Mouse (Mus musculus) right cerebral cortex, postnatal 25 days (tissue): ENCODE data around the gene Hoxa7.

Source experiments
- DNase-seq: peaks from one replicate; pipeline ENCODE4 v3.0.0; 2022

Gene Hoxa7

DNA sequence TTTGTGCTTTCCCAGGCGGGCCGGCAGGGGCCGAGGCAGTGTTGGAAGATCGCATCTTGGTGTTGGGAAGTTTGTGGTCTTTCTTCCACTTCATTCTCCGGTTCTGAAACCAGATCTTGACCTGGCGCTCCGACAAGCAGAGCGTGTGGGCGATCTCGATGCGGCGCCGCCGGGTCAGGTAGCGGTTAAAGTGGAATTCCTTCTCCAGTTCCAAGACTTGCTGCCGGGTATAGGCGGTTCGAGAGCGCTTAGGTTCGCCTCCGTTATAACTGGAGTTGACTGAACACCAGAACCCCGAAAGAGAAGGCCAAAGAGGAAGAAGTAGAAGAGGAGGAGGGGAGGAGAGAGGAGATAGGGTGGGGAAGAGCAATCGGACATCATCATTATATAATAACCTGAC, 31.2 kb downstream of the Hoxa7 start:
- DNase-seq, result no peak

DNA sequence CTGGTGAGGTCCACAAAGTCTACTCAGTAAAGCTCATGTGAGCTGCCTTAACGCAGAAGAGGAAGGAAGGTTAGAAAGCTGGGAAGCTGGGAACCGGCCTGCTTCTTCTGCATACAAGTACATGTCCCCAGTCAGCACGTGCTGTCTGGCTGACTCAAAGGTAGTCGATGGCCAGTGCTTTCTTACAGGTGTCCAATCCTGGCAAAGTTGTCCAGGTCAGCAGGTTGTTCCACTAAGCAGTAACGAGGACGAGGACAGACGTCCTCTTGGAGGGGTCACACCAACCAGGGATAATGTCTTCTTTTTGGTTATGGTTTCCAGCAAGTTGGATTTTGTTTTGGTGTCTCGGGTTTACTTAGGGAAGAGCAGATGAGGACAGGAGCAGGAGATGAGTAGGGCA, 31.7 kb downstream of the Hoxa7 start:
- DNase-seq, result no peak

DNA sequence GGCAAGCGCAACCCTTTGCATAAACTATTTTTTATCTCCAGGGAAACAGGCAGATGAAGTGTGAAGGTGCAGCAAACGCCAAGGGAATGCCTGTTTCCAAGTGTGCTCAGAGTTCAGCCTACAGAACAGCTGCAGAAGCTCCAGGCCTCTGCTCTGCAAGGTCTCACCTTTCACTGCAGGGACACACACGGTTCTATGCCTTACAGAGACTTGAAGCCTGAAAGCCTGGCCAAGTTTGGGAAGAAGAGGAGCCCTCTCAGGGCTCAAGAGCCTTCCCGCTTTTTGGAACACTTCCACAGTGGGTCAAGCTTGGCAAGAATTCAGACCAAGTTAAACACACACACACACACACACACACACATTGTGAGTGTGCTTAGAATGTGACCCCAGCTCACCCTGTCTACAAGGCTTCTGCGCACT, 32.5 kb downstream of the Hoxa7 start:
- no peak for DNase-seq

DNA sequence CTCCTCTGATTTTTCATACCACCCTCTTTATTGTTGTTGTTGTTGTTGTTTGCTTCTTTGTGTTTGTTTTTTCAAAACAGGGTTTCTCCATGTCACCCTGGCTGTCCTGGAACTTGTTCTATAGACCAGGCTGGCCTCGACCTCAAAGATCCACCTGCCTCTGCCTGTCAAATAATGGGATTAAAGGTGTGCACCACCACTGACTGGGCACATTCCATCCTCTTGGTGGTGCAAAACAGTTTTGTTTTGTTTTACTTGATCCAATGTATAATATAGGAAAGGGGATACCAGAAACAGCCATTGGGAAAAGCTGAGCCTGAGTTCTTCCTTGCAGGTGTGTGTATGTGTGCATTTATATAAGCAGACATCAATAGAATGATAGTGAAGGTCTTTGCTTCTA, 35.2 kb downstream of the Hoxa7 start:
- DNase-seq, result no peak

DNA sequence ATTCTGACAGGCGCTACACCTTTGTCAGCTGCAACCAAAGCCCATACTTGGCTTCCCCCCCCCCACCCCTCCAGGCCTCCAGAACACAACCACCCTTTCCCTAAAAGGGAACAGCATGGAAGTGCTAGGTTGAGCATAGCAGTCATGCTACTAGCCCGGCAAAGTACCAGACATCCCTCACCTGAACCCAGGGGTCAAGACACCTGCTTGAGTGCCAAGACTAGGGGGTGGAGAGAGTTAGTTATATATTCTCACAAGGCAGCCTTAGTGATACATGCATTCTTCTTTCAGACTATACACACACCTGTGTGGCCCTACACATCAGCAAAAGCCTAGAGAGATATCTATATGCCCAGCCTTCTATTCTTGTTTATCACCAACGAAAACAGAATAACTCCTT, 35.8 kb downstream of the Hoxa7 start:
- no peak for DNase-seq

DNA sequence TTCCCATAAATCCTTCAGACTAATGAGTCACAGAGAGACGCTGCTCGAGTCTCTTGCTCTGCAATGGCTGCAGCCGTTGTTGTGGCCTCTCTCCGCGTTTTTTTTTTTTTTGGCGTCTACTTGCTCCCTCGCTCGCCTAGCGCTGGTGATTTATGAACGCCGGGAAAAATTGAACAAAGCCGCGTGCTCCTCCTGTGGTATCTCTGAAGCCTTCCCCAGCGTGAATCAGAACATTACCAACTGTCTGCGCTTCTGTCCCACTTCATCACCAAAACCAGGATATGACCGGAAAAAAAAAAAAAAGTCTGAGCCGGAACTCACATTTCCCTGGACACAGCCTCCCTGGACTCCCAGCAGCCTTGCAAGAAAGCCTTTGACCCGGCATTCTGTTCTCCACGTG, 36.4 kb downstream of the Hoxa7 start:
- DNase-seq, result no peak

DNA sequence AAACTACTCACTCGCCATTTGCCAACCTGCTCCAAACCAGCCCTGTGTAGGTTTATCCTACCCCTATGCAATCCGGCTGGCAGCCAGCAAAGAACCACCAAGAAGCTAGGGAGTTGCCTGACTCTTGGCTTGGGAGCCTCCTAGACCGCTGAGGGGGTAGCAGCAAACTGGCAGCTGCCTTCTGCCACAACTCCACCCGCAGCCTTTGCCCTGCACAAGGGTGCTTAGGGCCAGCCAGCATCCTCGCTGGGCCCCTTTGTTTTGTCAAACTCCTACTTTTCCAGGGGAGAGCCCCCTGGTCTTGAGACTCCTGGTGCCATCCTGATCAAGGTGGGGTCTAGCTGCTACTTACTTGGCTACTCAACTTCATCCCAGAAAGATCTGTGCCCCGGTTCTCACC, 37.0 kb downstream of the Hoxa7 start:
- DNase-seq, result no peak

DNA sequence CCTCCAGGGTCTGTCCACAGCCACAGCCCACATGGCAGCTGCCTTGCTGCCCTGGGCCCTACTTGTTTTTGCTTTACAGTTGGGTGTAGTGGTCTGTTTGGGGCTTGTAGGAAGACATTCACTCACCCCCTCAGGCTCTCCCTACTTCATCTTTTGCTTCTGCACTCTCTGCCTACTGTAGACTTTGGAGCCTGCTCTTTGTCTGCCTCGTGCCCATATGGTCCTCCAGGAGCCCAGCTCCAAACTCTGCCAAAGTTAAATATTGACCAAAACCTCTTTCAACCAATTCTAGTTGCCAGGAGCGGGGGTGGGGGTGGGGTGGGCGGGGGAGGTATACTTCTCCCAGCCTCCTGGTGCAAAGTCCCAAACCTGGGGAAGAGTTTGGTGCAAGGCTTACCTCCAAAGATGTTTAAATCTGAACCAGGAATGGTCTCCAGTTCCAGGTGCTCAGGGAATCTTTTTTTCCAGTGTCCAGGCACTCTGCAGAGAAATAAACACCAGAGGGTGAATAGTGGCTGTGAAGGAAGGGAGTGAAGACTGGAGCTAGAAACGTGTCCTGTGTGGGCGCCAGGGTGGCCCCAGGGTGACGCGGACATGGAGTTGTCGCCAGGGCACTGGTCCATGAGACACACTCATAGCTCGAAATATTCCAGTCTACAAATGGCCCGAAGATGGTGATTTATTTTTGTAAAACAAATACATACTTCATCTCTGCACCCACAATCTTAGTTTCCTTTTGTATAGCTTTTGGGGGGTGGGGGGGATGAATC, 38.2 kb downstream of the Hoxa7 start:
- no peak for DNase-seq

DNA sequence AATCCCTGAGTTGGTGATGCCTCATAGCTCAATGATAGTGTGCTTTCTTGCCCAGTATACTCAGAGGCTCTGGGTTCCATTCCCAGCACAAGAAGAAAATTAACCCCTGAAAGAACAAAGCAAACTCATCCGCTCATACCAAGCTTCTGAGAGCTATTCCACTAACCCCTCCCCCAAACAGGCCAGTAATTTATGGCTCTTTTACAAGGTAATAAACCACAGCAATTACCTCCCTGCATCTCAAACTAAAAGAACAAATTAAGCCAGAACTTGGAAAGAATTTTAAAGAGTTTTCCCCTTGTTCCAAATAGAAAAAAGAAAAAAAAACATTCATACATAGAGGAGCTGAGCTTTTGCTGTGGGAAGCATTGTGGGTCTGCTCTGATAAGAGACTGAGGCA, 38.9 kb downstream of the Hoxa7 start:
- DNase-seq, result no peak

DNA sequence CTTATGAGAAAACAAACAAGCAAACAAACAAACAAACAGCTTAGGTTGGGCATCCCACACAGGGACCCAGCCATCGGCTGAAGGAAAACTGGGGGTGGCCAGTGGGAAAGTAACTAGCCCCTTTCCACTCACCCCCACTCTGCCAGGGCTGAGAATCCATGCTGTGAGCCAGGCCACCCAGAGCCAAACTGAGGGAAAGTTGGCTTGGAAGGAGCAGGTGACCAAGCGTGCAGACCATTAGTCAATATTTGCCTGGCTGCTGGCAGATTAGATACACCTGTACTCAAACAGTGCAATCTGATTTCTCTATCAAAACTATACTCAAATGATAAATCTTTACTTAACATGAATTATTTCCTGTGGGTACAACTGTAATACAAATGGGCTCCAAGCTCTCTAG, 39.6 kb downstream of the Hoxa7 start:
- DNase-seq, result no peak

DNA sequence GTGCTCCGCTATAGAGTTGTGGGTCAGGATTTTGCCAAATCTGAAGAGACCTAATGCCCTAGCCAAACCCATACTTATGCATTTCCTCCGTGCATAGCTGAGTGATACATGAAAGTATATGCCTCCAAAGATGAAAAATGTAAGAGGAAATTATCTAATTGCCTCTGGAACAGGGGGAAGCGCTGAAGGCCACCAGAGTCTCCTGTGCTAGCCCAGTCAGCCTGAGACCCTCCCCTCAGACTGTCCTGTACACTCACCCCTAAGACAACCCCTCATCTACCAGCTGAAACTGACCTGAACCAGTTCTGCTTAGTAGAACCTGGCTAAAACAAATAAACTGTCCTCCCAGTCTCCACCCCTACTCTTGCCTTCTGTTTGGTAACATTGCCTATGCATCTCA, 40.9 kb downstream of the Hoxa7 start:
- no peak for DNase-seq

DNA sequence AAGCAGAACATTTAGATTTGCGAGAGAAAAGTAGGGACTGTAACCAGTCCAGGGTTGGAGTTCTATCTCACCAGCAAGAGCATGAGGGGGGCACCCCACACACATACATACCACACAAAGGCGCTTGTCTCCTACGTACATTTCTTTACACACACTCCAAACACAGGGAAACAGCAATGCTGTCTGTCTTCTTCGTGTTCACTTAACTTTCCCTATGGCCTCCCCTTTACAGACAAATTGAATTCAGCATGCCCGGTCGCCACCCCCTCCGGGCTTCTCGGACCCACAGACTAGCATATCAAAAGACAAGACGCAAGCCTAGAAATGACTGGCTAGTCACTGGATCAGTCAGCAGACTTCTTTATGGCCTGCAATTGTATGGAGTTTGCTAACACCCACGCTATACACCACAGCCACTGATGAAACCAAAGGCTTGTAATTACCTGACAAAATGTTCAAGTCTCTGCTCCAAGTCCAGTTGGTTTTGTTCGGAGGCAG, 41.4 kb downstream of the Hoxa7 start:
- DNase-seq, result no peak

DNA sequence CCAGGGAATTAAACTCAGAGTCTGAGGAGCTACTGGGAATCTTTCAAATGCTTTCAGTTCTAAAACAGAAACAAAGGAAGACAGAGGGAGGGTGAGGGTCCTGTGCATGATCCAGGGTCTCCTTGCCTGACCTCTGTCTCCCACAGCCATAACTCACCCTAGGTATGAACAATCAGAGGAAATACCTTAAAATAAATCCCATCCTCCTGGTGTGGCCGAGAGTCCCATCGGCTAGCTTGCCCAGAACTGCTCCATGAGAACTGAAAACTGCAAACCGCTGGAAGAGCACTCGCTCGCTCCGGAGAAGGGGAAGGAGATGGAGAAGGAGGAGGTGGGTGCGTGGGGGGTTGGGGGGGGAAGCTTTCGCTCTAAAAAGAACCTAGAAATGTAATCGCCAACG, 42.0 kb downstream of the Hoxa7 start:
- no peak for DNase-seq

DNA sequence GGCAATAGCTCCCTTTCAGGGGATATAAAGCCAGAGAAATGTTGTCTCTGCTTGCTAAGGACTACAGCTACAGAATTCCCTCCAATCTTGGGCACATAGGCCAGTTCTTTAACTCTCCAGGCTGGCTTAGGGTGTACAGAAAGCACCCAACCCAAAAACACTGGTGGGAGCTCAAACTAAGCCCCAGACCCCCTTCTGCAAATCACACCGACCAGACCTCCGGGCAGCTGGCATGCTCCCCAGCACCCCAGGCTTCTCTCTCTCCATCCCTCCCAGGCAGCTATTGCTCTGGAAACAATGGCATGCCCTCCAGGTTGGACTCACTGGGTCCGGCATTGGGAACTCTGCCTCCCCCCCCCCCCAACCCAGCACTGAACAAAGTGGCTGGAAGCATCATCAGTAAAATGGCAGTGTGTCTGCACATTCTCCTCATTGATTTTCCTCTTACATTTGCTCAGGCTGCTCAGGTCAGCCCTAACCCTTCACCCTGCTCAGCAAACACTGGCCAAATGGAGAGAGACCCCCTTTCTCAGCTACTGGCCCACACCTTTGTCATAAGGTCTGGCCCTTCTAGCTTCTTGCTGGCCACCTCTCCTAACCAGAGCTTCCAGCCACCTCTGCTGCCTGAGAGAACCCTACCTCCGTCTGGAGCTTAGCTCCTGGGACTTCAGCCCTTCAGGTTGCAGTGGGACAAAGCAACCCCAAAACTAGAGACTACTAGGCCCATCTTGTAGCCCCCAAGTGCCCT, 42.6 kb downstream of the Hoxa7 start:
- no peak for DNase-seq

DNA sequence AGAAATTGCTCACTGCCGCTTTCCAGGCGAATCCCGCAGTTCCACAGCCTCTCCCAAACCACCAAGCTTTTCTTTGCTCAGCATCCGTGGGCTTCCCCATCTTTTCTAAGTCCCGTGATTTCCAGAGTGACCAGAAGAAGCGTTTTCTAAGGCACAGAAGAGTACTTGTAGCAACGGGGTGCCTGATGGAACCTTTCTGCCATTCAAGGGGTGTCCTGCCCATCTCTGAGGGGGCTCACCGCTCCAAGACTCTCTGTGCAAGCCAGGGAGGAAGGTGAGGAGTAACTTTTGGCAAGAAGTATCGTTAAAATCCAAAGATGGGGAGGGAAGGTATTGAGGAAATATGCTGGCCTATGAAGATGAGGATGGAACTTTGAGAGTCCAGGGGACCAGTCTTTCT, 43.8 kb downstream of the Hoxa7 start:
- no peak for DNase-seq

DNA sequence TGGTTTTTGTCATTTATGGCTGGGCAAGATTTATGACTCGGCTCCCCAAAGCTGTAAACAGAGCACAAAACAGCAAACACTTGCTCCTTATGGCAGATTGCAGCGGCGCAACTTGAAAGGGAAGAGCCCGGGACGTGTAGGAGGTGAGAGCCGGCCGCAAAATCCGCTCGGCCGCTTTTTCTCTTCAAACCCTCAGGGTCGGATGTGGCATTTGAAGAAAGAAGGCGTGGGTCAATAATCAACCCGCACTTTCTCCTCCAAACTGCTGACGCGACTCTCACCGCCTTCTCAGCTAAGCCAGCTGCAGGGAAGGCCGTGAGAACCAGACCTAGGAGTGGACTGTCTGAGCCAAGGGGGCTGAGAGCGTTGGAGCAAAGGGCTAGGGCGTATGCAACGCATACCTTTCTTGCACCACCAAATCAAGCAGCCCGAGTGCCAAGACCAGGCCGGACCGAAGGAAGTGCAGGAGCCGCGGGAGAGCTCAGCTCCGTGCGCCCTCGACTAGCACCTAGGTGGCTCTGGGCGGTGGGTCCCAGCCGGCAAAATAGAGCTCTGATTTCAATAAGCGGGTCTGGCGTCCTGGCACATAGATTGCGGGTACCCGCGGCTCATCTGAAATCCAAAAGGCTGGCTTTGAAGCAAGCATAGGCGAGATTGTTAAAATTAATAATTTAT, 44.5 kb downstream of the Hoxa7 start, which contains the start of gene 5730596B20Rik:
TSS of gene 5730596B20Rik (plus strand) at position 438 of the 675 bp plus-strand sequence.
- no peak for DNase-seq

DNA sequence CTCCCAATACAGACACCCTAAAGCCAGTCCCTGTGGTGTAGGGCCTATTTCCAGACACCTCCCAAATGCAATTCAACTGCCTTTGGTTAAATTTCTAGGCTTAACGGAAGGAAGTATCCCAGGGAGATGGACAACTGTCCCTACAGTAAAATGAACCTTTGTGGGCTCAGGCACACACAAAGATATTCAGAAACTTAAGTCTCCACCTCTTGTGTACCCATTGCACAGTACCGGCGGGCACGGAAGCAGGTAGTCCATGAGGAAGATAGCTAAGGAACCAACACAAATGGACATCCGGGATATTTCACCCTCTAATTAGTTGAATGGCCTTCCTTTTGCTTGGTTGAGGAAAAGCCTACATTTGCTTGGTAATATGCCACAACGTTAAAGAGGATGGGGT, 45.3 kb downstream of the Hoxa7 start:
- no peak for DNase-seq

DNA sequence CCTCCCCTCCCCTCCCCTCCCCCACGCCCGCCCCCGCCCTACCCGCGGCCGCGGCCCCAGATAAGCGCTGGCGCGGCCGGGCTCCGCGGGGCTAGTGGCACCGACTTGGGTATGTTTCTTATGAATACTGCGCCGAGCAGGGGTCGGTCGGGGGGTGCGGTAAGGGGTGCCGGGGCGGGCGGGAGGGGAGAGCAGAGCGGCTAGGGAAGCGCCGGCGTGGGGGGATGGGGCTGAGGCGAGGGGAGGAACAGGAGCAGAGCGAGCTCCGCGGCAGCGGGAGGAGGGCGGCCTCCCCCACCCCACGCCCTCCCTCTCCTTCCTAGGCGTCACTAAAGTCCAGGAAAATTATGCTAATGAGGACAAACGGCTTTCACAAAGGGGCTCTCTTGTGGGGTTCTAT, 45.8 kb downstream of the Hoxa7 start:
- no peak for DNase-seq

DNA sequence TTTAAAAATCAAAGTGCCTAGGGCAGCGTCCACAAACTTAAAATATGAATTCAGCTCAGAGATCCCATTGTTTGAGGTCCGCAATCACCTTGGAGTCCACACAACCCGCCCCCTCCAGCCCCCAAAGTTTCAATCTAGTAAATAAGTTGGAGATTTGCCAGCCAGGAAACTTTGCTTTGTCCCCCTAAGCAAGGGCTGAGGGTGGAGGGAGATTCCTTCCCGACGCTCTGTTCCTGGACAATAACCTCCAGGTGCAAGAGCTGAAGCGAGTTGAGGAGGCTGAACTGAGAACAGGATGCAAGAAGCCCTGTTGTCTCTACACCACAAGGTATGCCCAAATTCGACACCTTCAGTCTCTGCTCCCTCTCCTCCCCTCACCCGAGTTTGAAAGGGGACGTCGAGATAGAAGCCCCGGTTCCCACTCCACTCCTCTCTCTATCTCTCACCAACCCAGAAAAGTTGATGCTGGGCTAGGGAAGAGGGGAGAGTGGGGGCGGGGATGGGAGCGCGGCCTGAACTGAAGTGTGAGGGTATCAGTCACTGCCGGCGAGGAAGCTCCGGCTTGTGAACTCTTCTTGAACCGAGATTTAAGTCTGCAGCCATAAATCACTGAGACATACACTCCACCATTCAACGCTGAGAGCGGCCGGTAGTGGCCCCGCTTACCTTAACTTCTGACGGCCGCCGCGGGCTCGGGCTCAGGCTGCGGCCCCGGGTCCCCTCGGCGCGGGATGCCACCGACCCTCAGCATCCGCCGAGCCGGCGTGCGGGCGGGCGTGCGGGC, 46.5 kb downstream of the Hoxa7 start:
- DNase-seq, result no peak

DNA sequence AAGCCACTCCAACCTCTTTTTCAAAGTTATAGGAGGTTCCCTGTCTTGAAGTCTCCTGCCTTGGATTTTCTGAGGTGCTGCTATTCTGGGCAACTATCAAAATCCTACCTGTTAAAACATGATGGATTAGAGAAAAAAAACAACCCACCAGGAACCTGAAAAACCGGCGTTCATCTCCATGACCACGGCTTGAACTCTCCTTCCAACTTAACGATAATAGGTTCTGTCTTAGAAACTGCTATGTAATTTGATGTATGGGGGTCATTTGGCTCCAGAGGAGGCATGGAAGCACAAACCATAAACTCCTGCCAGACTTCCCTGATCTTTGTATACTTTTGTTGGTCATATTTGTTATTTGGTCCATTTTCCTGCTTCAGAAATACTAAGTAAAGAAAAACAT, 48.0 kb downstream of the Hoxa7 start:
- DNase-seq, result no peak

DNA sequence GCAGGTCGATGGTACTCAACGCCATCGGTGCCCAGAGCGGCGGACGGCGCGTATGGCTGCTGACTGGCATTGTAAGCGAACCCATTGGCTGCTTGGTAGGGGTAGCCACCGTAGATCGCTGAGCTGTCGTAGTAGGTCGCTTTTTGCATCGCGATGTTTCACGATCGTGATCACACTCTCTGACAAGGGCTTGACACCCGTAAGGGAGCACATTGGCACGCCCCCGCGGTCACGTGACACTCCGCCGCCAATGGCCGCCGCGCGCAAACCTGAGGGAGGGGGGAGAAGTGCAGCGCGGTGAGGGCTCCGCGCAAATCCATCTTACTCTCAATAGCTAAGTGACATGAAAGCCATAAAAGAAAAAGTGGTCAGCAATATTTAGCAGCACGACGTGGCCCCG, 49.2 kb downstream of the Hoxa7 start:
- no peak for DNase-seq

DNA sequence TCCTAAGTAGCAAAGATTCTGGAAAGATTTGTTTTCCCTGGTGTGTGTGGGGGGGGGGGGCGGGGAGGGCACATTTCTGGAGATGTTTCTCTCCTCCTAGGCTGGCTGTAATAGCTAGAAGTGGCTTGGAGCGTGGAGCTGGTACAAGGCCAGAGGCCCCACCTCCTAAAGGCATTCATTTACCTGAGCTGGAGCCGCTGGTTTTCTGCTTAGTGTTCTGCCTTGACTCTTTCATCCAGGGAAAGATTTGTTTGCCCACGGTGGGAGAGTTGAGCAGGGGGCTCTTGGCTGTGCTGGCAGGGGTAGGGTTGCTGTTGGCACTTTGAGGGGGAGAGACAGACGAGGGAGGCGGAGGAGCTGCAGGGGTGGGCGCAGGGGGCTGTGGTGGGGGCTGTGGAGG, 49.7 kb downstream of the Hoxa7 start:
- DNase-seq, result no peak

DNA sequence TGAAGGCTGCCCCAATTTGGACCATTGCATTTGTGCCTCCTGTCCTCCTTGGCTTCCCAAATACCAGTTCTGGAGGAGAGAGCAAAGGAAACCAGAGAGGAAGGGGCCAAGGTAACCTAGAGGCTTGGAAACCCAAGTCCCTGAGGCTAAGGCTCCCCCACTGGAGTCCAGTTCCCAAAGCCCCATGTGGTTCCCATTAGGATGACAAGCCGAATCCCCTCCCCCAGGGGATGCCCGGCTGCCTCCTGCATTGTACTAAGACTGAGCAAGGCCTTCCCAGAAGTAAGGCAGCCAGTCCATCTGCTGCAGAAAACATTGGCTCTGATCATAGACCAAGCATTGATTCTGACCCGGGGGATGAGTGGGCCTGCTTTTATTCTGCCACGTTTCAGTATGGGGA, 50.3 kb downstream of the Hoxa7 start:
- no peak for DNase-seq
